Mouse (Mus musculus): ENCODE results near the gene Klhl36. TPM values are rescaled to one million over a fixed set of nuclear protein-coding genes. Genes with fewer than 3 reads are reported as not detected.
"Not testable (repeated sequence)": the region's sequence is repeated elsewhere in the genome, so short reads cannot be mapped to it uniquely, and the experiment has no call there.

The Klhl36 gene
- polyA plus RNA-seq, 1 experiment, result 14.1 TPM

DNA sequence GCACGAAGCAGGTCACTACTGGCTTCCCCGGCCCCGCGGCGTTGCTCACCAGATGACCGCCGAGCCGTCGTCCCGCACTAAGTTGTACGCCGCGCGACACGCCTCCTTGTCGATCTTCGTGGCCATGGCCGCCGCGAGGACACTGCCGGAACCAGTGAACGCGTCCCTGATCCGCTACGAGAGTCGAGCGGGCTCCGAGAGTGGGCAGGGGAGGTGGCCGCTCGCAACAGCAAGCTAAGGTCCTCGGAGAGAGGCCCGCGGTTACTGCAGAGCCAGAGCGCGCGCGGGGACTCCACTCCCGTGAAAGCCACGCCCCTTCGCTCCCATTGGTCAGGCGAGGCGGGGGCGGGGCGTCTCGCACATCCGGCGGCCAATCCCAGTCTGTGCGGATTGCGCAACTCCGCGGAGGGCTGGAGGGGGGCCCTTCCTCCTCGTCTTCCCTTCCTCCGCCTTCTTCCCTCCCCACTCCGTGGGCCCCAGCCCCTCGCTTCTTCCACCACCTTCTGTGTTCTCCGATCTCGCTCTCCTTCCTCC lies 21.7 kb upstream of the Klhl36 start, which contains the start of gene Cotl1:
TSS of gene Cotl1 (minus strand) at position 270 of the 534 bp plus-strand sequence.
- H3K4me3 ChIP-seq (replicated peaks), result peak within 1 kb of the TSS; percentile 99
- H3K9me3 ChIP-seq, result no peaks in the 10 kb centered on the region
- peaks cover 20% of the 10 kb centered on the region for H3K27me3 ChIP-seq (replicated peaks)
- TF ChIP-seq GATA1 (IDR thresholded peaks at IDR 0.05; ENCODE audit: borderline replicate concordance, low read length) (no peak), FLI1 (IDR thresholded peaks at IDR 0.05; ENCODE audit: low read length) (no peak)
- peaks cover 20% of the 10 kb centered on the region for H3K36me3 ChIP-seq (replicated peaks; ENCODE audit: low read length)
- H3K4me1 ChIP-seq, result peaks cover 56% of the 10 kb centered on the region

DNA sequence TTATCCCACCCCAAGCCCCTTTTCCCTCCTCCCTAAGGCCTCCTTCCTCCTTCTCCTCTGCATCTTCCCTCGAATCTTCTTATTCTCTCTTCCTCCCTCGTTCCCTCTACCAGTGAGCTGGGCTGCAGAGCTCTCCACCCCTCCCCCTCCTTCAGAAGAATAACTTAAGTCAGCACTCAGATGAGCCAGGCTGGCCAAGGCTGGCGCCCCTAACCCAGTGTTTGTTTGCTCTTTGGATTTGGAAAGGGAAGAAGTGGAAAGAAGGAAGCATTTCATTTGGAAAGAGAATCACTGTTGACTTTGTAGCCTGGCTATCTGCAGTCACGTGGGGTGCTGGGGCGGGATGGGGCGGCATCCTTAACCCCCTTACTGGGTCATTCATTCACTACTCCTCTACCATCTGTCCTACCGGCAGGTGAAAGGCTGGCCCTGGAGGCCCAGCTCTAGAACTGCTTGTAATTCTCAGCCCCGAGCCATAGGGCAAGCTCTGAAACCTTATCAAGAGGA lies 21.1 kb upstream of the Klhl36 start:
- H3K27me3 ChIP-seq (replicated peaks), result peaks cover 19% of the 10 kb centered on the region
- no peaks in the 10 kb centered on the region for H3K9me3 ChIP-seq
- TF ChIP-seq FLI1 (IDR thresholded peaks at IDR 0.05; ENCODE audit: low read length) (no peak), GATA1 (IDR thresholded peaks at IDR 0.05; ENCODE audit: borderline replicate concordance, low read length) (no peak)
- H3K4me3 ChIP-seq (replicated peaks), result peak overlapping the region; percentile 99
- peaks cover 52% of the 10 kb centered on the region for H3K4me1 ChIP-seq
- H3K36me3 ChIP-seq (replicated peaks; ENCODE audit: low read length), result peaks cover 14% of the 10 kb centered on the region

GRCm38 (mm10) chr8:119843444-119843843 lies 18.6 kb upstream of the Klhl36 start:
- Histone ChIP-seq H3K4me1 (peaks cover 33% of the 10 kb centered on the region), H3K9me3 (no peaks in the 10 kb centered on the region), H3K36me3 (replicated peaks; ENCODE audit: low read length) (no peaks in the 10 kb centered on the region), H3K27me3 (replicated peaks) (peaks cover 19% of the 10 kb centered on the region), H3K4me3 (replicated peaks) (no peak overlapping the region)
- TF ChIP-seq GATA1 (IDR thresholded peaks at IDR 0.05; ENCODE audit: borderline replicate concordance, low read length) (no peak), FLI1 (IDR thresholded peaks at IDR 0.05; ENCODE audit: low read length) (no peak)

GRCm38 (mm10) chr8:119844577-119844976 lies 17.5 kb upstream of the Klhl36 start:
- no peak overlapping the region for H3K4me3 ChIP-seq (replicated peaks)
- peaks cover 25% of the 10 kb centered on the region for H3K27me3 ChIP-seq (replicated peaks)
- H3K4me1 ChIP-seq, result peaks cover 21% of the 10 kb centered on the region
- peaks cover 7% of the 10 kb centered on the region for H3K9me3 ChIP-seq
- H3K36me3 ChIP-seq (replicated peaks; ENCODE audit: low read length), result no peaks in the 10 kb centered on the region
- TF ChIP-seq FLI1 (IDR thresholded peaks at IDR 0.05; ENCODE audit: low read length) (no peak), GATA1 (IDR thresholded peaks at IDR 0.05; ENCODE audit: borderline replicate concordance, low read length) (no peak)

DNA sequence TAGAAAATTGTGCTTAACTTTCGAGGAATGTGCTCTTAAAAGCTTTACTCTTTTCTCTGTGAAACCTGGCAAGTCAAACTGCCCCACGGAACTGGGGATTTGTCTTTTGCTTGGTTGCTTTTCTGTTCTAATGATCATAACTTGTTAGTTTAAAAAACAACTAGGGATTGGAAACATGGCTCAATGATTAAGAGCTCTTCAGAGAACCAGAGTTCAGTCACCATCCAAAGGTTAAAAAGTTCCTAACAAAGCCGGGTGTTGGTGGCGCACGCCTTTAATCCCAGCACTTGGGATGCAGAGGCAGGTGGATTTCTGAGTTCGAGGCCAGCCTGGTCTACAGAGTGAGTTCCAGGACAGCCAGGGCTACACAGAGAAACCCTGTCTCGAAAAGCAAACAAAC lies 16.3 kb upstream of the Klhl36 start:
- peaks cover 12% of the 10 kb centered on the region for H3K4me1 ChIP-seq
- H3K36me3 ChIP-seq (replicated peaks; ENCODE audit: low read length); H3K4me3 ChIP-seq (replicated peaks): not testable (repeated sequence)
- peaks cover 11% of the 10 kb centered on the region for H3K9me3 ChIP-seq
- H3K27me3 ChIP-seq (replicated peaks), result peaks cover 26% of the 10 kb centered on the region

- TF ChIP-seq FLI1 (IDR thresholded peaks at IDR 0.05; ENCODE audit: low read length) (no peak), GATA1 (IDR thresholded peaks at IDR 0.05; ENCODE audit: borderline replicate concordance, low read length) (no peak)
- peaks cover 26% of the 10 kb centered on the region for H3K27me3 ChIP-seq (replicated peaks)
- no peaks in the 10 kb centered on the region for H3K36me3 ChIP-seq (replicated peaks; ENCODE audit: low read length)
- no peak overlapping the region for H3K4me3 ChIP-seq (replicated peaks)
- peaks cover 6% of the 10 kb centered on the region for H3K4me1 ChIP-seq
- peaks cover 11% of the 10 kb centered on the region for H3K9me3 ChIP-seq
Measured at GRCm38 (mm10) chr8:119847232-119847922, 14.7 kb upstream of the Klhl36 start.

DNA sequence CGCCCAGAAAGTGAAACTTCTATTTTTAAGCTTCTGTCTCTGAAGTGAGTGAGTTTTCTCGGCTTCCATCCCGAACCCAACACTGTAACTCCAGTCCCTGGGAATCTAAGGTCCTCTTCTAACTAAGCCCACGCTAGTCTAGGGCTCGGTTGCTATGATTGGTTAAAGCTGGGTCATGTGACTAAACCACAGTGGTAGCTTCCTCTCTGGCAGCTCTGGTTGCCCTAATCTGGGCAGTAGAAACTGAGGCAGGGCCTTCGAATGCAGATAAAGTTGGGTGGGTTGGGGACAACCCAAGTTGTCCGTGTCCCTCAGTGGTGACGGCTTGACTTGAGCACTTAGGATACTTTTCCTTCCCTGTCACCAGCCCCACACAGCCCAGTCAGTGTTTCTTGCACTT lies 8.5 kb upstream of the Klhl36 start:
- Histone ChIP-seq H3K4me1 (peaks cover 23% of the 10 kb centered on the region), H3K9me3 (peaks cover 14% of the 10 kb centered on the region), H3K36me3 (replicated peaks; ENCODE audit: low read length) (no peaks in the 10 kb centered on the region), H3K27me3 (replicated peaks) (peaks cover 46% of the 10 kb centered on the region), H3K4me3 (replicated peaks) (no peak overlapping the region)
- no peak for TF ChIP-seq FLI1 (IDR thresholded peaks at IDR 0.05; ENCODE audit: low read length)
- TF ChIP-seq GATA1 (IDR thresholded peaks at IDR 0.05; ENCODE audit: borderline replicate concordance, low read length), result no peak

GRCm38 (mm10) chr8:119854035-119854434 lies 8.0 kb upstream of the Klhl36 start:
- TF ChIP-seq FLI1 (IDR thresholded peaks at IDR 0.05; ENCODE audit: low read length) (no peak), GATA1 (IDR thresholded peaks at IDR 0.05; ENCODE audit: borderline replicate concordance, low read length) (no peak)

GRCm38 (mm10) chr8:119855656-119856055 lies 6.4 kb upstream of the Klhl36 start:
- H3K9me3 ChIP-seq, result peaks cover 3% of the 10 kb centered on the region
- no peak overlapping the region for H3K4me3 ChIP-seq (replicated peaks)
- peaks cover 44% of the 10 kb centered on the region for H3K4me1 ChIP-seq
- H3K27me3 ChIP-seq (replicated peaks), result peaks cover 55% of the 10 kb centered on the region
- TF ChIP-seq FLI1 (IDR thresholded peaks at IDR 0.05; ENCODE audit: low read length) (no peak), GATA1 (IDR thresholded peaks at IDR 0.05; ENCODE audit: borderline replicate concordance, low read length) (no peak)
- no peaks in the 10 kb centered on the region for H3K36me3 ChIP-seq (replicated peaks; ENCODE audit: low read length)

More at GRCm38 (mm10) chr8:119854035-119854434, 8.0 kb upstream of the Klhl36 start:
- H3K9me3 ChIP-seq, result peaks cover 13% of the 10 kb centered on the region
- H3K4me3 ChIP-seq (replicated peaks), result no peak overlapping the region
- H3K4me1 ChIP-seq, result peaks cover 28% of the 10 kb centered on the region
- peaks cover 50% of the 10 kb centered on the region for H3K27me3 ChIP-seq (replicated peaks)
- no peaks in the 10 kb centered on the region for H3K36me3 ChIP-seq (replicated peaks; ENCODE audit: low read length)

GRCm38 (mm10) chr8:119857767-119858166 lies 4.3 kb upstream of the Klhl36 start:
- peaks cover 57% of the 10 kb centered on the region for H3K27me3 ChIP-seq (replicated peaks)
- TF ChIP-seq FLI1 (IDR thresholded peaks at IDR 0.05; ENCODE audit: low read length) (no peak), GATA1 (IDR thresholded peaks at IDR 0.05; ENCODE audit: borderline replicate concordance, low read length) (no peak)
- peaks cover 59% of the 10 kb centered on the region for H3K4me1 ChIP-seq
- H3K9me3 ChIP-seq, result peaks cover 3% of the 10 kb centered on the region
- H3K4me3 ChIP-seq (replicated peaks), result peak overlapping the region; percentile 42
- H3K36me3 ChIP-seq (replicated peaks; ENCODE audit: low read length), result no peaks in the 10 kb centered on the region

All from megakaryocyte, embryonic 14.5 days (primary cell).